Mouse (Mus musculus): ENCODE results near the gene Sept3. TPM values are rescaled to one million over a fixed set of nuclear protein-coding genes. Genes with fewer than 3 reads are reported as not detected.

Gene Sept3
- total RNA-seq, 1 experiment: 5.9 TPM

DNA sequence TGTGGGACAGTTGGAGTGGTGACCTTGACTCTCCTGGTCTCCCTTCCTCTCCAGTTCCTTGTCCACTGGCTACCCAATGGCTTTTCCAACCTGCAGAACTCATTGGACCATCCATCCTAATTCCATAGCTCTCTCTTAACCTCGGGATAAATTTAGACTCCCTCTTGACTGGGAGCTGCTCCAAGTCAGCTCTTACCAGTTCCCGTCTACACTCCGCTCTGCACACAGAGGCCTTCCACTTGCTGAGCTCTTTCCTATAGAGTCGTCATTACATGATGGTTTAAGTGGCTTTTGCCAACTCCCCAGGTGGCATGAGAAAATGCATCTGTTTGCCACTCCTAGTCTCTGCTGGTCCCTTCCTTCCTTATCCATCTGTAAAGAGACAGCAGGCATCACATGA lies 5.9 kb downstream of the Sept3 start:
- Histone ChIP-seq H3K4me3 (ENCODE audit: insufficient read depth in 1 of 2, low read depth in 1 of 2, low read length in 2 of 2, poor library complexity in 1 of 2, severe bottlenecking in 1 of 2) (no peak overlapping the region), H3K36me3 (ENCODE audit: control insufficient read depth, insufficient read depth, low read length, poor library complexity, severe bottlenecking) (no peaks in the 10 kb centered on the region), H3K9me3 (ENCODE audit: control insufficient read depth, insufficient read depth, low read depth, low read length) (no peaks in the 10 kb centered on the region), H3K4me1 (ENCODE audit: control insufficient read depth in 2 of 2, insufficient read depth in 2 of 2, low read length in 2 of 2, poor library complexity in 1 of 2) (0 out of 4 replicates have a peak, but pooled peaks cover 0 to 2% of the 10 kb centered on the region in 2 experiments), H3K9ac (ENCODE audit: insufficient read depth, low read depth, low read length, poor library complexity, severe bottlenecking) (no peak overlapping the region), H3K27ac (ENCODE audit: insufficient read depth, low read depth, low read length, poor library complexity, severe bottlenecking) (no peak overlapping the region)
- TF ChIP-seq HCFC1 (IDR thresholded peaks at IDR 0.05; ENCODE audit: borderline replicate concordance, insufficient read depth, low read length) (no peak), MAFK (IDR thresholded peaks at IDR 0.05; ENCODE audit: insufficient read depth, low read depth, low read length) (no peak)
- in situ Hi-C loops (cut with MboI; ENCODE audit: low sequenced_read_pairs in 2 of 2, unreplicated experiment in 2 of 2): loop anchor here in 1 of 2 experiments (25.0 kb wide), 1 partner anchor 782 kb away; no protein-coding TSS in a partner anchor
- DNase-seq (ENCODE audit: low read depth, low spot score): no peak

DNA sequence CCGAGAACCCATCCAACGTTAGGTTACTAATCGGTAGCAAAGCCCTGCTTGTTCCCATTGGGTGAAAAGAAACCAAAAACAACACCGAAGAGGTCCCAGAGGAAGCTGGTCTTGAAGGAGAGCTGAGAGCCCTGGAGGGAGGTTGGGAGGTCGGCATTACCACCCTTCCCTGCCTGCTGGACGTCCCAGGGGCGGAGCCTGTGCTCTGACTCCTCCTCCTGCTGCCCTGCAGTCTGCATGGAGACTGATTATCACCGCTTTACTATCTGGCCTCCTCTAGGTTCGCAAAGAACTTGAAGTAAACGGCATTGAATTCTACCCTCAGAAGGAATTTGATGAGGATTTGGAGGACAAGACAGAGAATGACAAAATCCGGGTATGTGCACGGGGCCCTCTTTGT lies 11.5 kb downstream of the Sept3 start:
- Histone ChIP-seq H3K9ac (ENCODE audit: insufficient read depth, low read depth, low read length, poor library complexity, severe bottlenecking) (no peak overlapping the region), H3K4me1 (ENCODE audit: control insufficient read depth in 2 of 2, insufficient read depth in 2 of 2, low read length in 2 of 2, poor library complexity in 1 of 2) (no peaks in the 10 kb centered on the region), H3K9me3 (ENCODE audit: control insufficient read depth, insufficient read depth, low read depth, low read length) (no peaks in the 10 kb centered on the region), H3K4me3 (ENCODE audit: insufficient read depth in 1 of 2, low read depth in 1 of 2, low read length in 2 of 2, poor library complexity in 1 of 2, severe bottlenecking in 1 of 2) (no peak overlapping the region), H3K36me3 (ENCODE audit: control insufficient read depth, insufficient read depth, low read length, poor library complexity, severe bottlenecking) (peaks cover 2% of the 10 kb centered on the region; the same call in 1 of the 2 replicates), H3K27ac (ENCODE audit: insufficient read depth, low read depth, low read length, poor library complexity, severe bottlenecking) (no peak overlapping the region)
- DNase-seq (ENCODE audit: low read depth, low spot score): no peak
- in situ Hi-C loops (cut with MboI; ENCODE audit: low sequenced_read_pairs in 2 of 2, unreplicated experiment in 2 of 2): loop anchor here in 1 of 2 experiments (25.0 kb wide), 1 partner anchor 776 kb away; no protein-coding TSS in a partner anchor
- TF ChIP-seq ZC3H11A (IDR thresholded peaks at IDR 0.05; ENCODE audit: borderline replicate concordance, low read depth, low read length) (no peak), MAFK (IDR thresholded peaks at IDR 0.05; ENCODE audit: insufficient read depth, low read depth, low read length) (no peak), HCFC1 (IDR thresholded peaks at IDR 0.05; ENCODE audit: borderline replicate concordance, insufficient read depth, low read length) (no peak), ZNF384 (IDR thresholded peaks at IDR 0.05; ENCODE audit: low read depth, low read length) (no peak), CHD2 (IDR thresholded peaks at IDR 0.05; ENCODE audit: low read depth, low read length) (no peak)

DNA sequence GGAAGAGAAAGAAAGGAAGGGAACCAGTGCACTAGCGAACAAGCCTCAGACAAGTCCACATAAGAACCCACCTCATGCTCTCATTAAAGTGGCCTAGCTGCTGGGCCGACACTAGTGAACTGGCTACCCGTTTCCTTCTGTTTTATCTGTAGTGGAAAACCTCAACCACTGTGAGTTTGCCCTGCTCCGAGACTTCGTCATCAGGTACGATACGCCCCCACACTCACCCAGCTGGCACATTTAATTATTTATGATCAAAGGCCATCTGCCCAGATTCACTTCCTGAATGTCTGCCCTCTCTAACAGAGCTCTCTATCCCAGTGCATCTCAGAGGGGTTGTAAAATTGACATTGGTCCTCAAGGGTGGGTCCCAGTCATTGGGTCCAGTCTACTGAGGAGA lies 15.6 kb downstream of the Sept3 start:
- H3K4me3 ChIP-seq (ENCODE audit: insufficient read depth in 1 of 2, low read depth in 1 of 2, low read length in 2 of 2, poor library complexity in 1 of 2, severe bottlenecking in 1 of 2): no peak overlapping the region
- no peak overlapping the region for H3K9ac ChIP-seq (ENCODE audit: insufficient read depth, low read depth, low read length, poor library complexity, severe bottlenecking)
- H3K27ac ChIP-seq (ENCODE audit: insufficient read depth, low read depth, low read length, poor library complexity, severe bottlenecking): no peak overlapping the region
- in situ Hi-C loops (cut with MboI; ENCODE audit: low sequenced_read_pairs in 2 of 2, unreplicated experiment in 2 of 2): loop anchor here in 1 of 2 experiments (25.0 kb wide), 1 partner anchor 772 kb away; no protein-coding TSS in a partner anchor
- no peak for DNase-seq (ENCODE audit: low read depth, low spot score)
- no peak for TF ChIP-seq MAFK (IDR thresholded peaks at IDR 0.05; ENCODE audit: insufficient read depth, low read depth, low read length)
- TF ChIP-seq CHD2 (IDR thresholded peaks at IDR 0.05; ENCODE audit: low read depth, low read length): no peak
- no peak for TF ChIP-seq HCFC1 (IDR thresholded peaks at IDR 0.05; ENCODE audit: borderline replicate concordance, insufficient read depth, low read length)
- no peak for TF ChIP-seq ZNF384 (IDR thresholded peaks at IDR 0.05; ENCODE audit: low read depth, low read length)
- TF ChIP-seq ZC3H11A (IDR thresholded peaks at IDR 0.05; ENCODE audit: borderline replicate concordance, low read depth, low read length): no peak
- peaks cover 2% of the 10 kb centered on the region; the same call in 1 of the 2 replicates for H3K36me3 ChIP-seq (ENCODE audit: control insufficient read depth, insufficient read depth, low read length, poor library complexity, severe bottlenecking)
- H3K4me1 ChIP-seq (ENCODE audit: control insufficient read depth in 2 of 2, insufficient read depth in 2 of 2, low read length in 2 of 2, poor library complexity in 1 of 2): peaks cover 0 to 8% of the 10 kb centered on the region in 2 experiments; a peak in 2 of 4 replicates
- no peaks in the 10 kb centered on the region for H3K9me3 ChIP-seq (ENCODE audit: control insufficient read depth, insufficient read depth, low read depth, low read length)

GRCm38 (mm10) chr15:82292851-82293250 lies 18.2 kb downstream of the Sept3 start:
- no peak for TF ChIP-seq ZNF384 (IDR thresholded peaks at IDR 0.05; ENCODE audit: low read depth, low read length)
- Histone ChIP-seq H3K9ac (ENCODE audit: insufficient read depth, low read depth, low read length, poor library complexity, severe bottlenecking) (no peak overlapping the region), H3K27ac (ENCODE audit: insufficient read depth, low read depth, low read length, poor library complexity, severe bottlenecking) (no peak overlapping the region), H3K9me3 (ENCODE audit: control insufficient read depth, insufficient read depth, low read depth, low read length) (no peaks in the 10 kb centered on the region), H3K4me3 (ENCODE audit: insufficient read depth in 1 of 2, low read depth in 1 of 2, low read length in 2 of 2, poor library complexity in 1 of 2, severe bottlenecking in 1 of 2) (no peak overlapping the region), H3K36me3 (ENCODE audit: control insufficient read depth, insufficient read depth, low read length, poor library complexity, severe bottlenecking) (peaks cover 2% of the 10 kb centered on the region; the same call in 1 of the 2 replicates), H3K4me1 (ENCODE audit: control insufficient read depth in 2 of 2, insufficient read depth in 2 of 2, low read length in 2 of 2, poor library complexity in 1 of 2) (peaks cover 0 to 8% of the 10 kb centered on the region in 2 experiments; a peak in 2 of 4 replicates)
- no peak for DNase-seq (ENCODE audit: low read depth, low spot score)
- in situ Hi-C loops (cut with MboI; ENCODE audit: low sequenced_read_pairs in 2 of 2, unreplicated experiment in 2 of 2): loop anchor here in 1 of 2 experiments (25.0 kb wide), 1 partner anchor 769 kb away; no protein-coding TSS in a partner anchor

DNA sequence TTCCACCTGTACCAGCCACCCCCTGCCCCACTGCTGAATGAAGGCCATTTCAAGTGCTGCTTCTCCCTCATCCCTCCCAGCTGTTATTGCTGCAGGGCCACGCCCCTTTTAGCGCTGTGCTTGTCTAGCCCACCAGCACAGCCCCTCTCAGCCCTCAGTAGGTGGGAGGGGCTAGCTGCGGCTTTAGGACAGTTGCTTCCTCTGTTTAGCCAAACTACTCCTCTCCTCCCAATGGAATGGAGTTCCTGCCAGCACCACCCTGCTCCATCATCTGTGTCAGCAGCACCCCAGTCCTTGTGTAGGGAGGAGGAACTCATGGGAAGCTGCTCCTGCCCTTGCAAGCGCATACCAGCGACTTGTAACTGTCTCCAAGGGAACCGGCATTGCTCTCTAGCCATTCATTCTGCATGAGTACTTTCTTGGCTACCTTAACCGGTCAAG lies 18.6 kb downstream of the Sept3 start:
- DNase-seq (ENCODE audit: low read depth, low spot score): no peak
- Histone ChIP-seq H3K9me3 (ENCODE audit: control insufficient read depth, insufficient read depth, low read depth, low read length) (no peaks in the 10 kb centered on the region), H3K9ac (ENCODE audit: insufficient read depth, low read depth, low read length, poor library complexity, severe bottlenecking) (no peak overlapping the region), H3K4me1 (ENCODE audit: control insufficient read depth in 2 of 2, insufficient read depth in 2 of 2, low read length in 2 of 2, poor library complexity in 1 of 2) (peaks cover 0 to 8% of the 10 kb centered on the region in 2 experiments; a peak in 2 of 4 replicates), H3K27ac (ENCODE audit: insufficient read depth, low read depth, low read length, poor library complexity, severe bottlenecking) (no peak overlapping the region), H3K36me3 (ENCODE audit: control insufficient read depth, insufficient read depth, low read length, poor library complexity, severe bottlenecking) (peaks cover 2% of the 10 kb centered on the region; the same call in 1 of the 2 replicates), H3K4me3 (ENCODE audit: insufficient read depth in 1 of 2, low read depth in 1 of 2, low read length in 2 of 2, poor library complexity in 1 of 2, severe bottlenecking in 1 of 2) (no peak overlapping the region)
- no peak for TF ChIP-seq MAFK (IDR thresholded peaks at IDR 0.05; ENCODE audit: insufficient read depth, low read depth, low read length)
- no peak for TF ChIP-seq CHD2 (IDR thresholded peaks at IDR 0.05; ENCODE audit: low read depth, low read length)
- TF ChIP-seq ZNF384 (IDR thresholded peaks at IDR 0.05; ENCODE audit: low read depth, low read length): no peak
- TF ChIP-seq HCFC1 (IDR thresholded peaks at IDR 0.05; ENCODE audit: borderline replicate concordance, insufficient read depth, low read length): no peak
- TF ChIP-seq ZC3H11A (IDR thresholded peaks at IDR 0.05; ENCODE audit: borderline replicate concordance, low read depth, low read length): no peak
- in situ Hi-C loops (cut with MboI; ENCODE audit: low sequenced_read_pairs in 2 of 2, unreplicated experiment in 2 of 2): loop anchor here in 1 of 2 experiments (25.0 kb wide), 1 partner anchor 769 kb away; no protein-coding TSS in a partner anchor
